Comparison of ENCODE assay signal across 27 mouse cellular contexts in the genomic region with DNA sequence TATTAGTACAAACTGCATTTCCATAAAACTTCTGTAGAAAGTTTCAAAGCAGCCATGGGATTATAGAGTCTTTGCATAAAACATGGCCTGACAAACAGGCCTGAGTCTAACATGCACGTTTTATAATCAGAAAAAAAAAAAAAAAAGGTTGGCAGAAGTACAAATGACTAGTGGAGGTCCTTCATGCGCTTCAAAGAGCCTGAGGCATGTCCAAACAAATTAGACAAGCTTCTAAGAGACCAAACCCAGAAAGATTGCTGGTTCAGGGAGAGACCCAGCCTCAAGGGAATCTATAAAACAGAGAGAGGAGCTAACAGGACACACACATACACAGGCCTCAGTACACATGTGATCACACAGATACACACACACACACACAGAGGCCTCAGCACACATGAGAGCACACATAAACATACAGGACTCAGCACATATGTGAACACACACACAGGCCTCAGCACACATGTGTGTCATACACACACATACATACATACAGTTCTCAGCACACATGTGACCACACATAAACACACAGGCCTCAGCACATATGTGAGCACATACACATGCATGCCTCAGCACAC. TPM values are rescaled to one million over a fixed set of nuclear protein-coding genes. Genes with fewer than 3 reads are reported as not detected.
A peak's percentile ranks its signal among the peaks of the same experiment; 100 is the strongest.
DNase-seq lines count a peak whose midpoint lies in the region; ATAC-seq and TF ChIP-seq lines count a peak whose summit lies in the region.
"Had no signal": no experiment of that assay in that cellular context is flagged by ENCODE, and none has a peak within 500 bp of the region (broad histone marks: within the 10 kb centered on the region; RNA-seq: fewer than 3 reads in every experiment).

No protein-coding gene starts in this region.

- H3K4me2 ChIP-seq in hindbrain, postnatal 0 days (ENCODE audit: low read depth, low read length) = no peak overlapping the region
- no peak overlapping the region for H3K4me2 ChIP-seq in midbrain, embryonic 14.5 days (ENCODE audit: low read length)
- no peak overlapping the region for H3K4me2 ChIP-seq in midbrain, embryonic 11.5 days
- no peak overlapping the region for H3K4me2 ChIP-seq in embryonic facial prominence, embryonic 14.5 days (ENCODE audit: low read depth, low read length)
- H3K4me2 ChIP-seq: forebrain, embryonic 13.5 days; intestine, embryonic 15.5 days; neural tube, embryonic 15.5 days had no signal

- DNase-seq in hindbrain, postnatal 0 days (ENCODE audit: low spot score) = peak; percentile 30
- no peak for DNase-seq in hindbrain, embryonic 10.5 days (ENCODE audit: low spot score)
- DNase-seq in midbrain, embryonic 14.5 days = peak; percentile 29
- DNase-seq in midbrain, embryonic 11.5 days (ENCODE audit: low spot score, missing footprints) = no peak
- DNase-seq in Muller cell, postnatal 12 days (ENCODE audit: inconsistent ontology term) = peak; percentile 56
- DNase-seq in embryonic facial prominence, embryonic 14.5 days (ENCODE audit: low spot score) = peak; percentile 37
- DNase-seq: adrenal gland, postnatal 25 days; B cell, adult 2 months; cerebellum, adult 18-20 months; cerebellum, postnatal 10 days; gastrocnemius, postnatal 10 days; heart, postnatal 14 days; kidney, adult 8-10 months; liver; lung, adult 2 months; lung, postnatal 14 days; right cerebral cortex, postnatal 4 days; thymus, adult 18-20 months; thymus, postnatal 25 days had no signal

- 0 out of 2 replicates have a peak, but pooled peaks have one; percentile 45 for ATAC-seq in hindbrain, postnatal 0 days
- ATAC-seq in midbrain, embryonic 14.5 days (ENCODE audit: low FRiP score, low TSS enrichment) = no peak
- no peak for ATAC-seq in midbrain, embryonic 11.5 days (ENCODE audit: low FRiP score)
- ATAC-seq in embryonic facial prominence, embryonic 14.5 days (ENCODE audit: low read depth) = no peak
- no peak for ATAC-seq in monocyte, adult 5-6 weeks (replicated peaks; ENCODE audit: insufficient number of reproducible peaks, low FRiP score, low TSS enrichment, poor library complexity, severe bottlenecking)
- ATAC-seq: forebrain, embryonic 13.5 days; hindbrain, embryonic 16.5 days; intestine, embryonic 15.5 days had no signal

- no peak overlapping the region for H3K4me3 ChIP-seq in hindbrain, postnatal 0 days (ENCODE audit: low read length)
- H3K4me3 ChIP-seq in hindbrain, embryonic 10.5 days = no peak overlapping the region
- no peak overlapping the region for H3K4me3 ChIP-seq in midbrain, embryonic 14.5 days (replicated peaks; ENCODE audit: low read depth, low read length)
- H3K4me3 ChIP-seq in midbrain, embryonic 11.5 days (ENCODE audit: low read depth, low read length) = no peak overlapping the region
- H3K4me3 ChIP-seq in embryonic facial prominence, embryonic 14.5 days (ENCODE audit: low read depth, low read length) = no peak overlapping the region
- H3K4me3 ChIP-seq: forebrain, embryonic 13.5 days; intestine, embryonic 15.5 days; neural tube, embryonic 15.5 days had no signal

- H3K36me3 ChIP-seq in hindbrain, postnatal 0 days (ENCODE audit: insufficient read depth, low read length) = no peaks in the 10 kb centered on the region
- no peaks in the 10 kb centered on the region for H3K36me3 ChIP-seq in hindbrain, embryonic 10.5 days
- no peaks in the 10 kb centered on the region for H3K36me3 ChIP-seq in midbrain, embryonic 14.5 days (ENCODE audit: control insufficient read depth, insufficient read depth, low read length)
- H3K36me3 ChIP-seq in midbrain, embryonic 11.5 days (ENCODE audit: control insufficient read depth, insufficient read depth, low read length) = no peaks in the 10 kb centered on the region
- H3K36me3 ChIP-seq in embryonic facial prominence, embryonic 14.5 days (ENCODE audit: control insufficient read depth, insufficient read depth, low read length) = no peaks in the 10 kb centered on the region
- H3K36me3 ChIP-seq: intestine, embryonic 15.5 days; neural tube, embryonic 15.5 days had no signal

- H3K9me3 ChIP-seq in hindbrain, postnatal 0 days (ENCODE audit: low read length) = 0 out of 2 replicates have a peak, but pooled peaks cover 3% of the 10 kb centered on the region
- peaks cover 6% of the 10 kb centered on the region for H3K9me3 ChIP-seq in hindbrain, embryonic 10.5 days
- H3K9me3 ChIP-seq in midbrain, embryonic 14.5 days (ENCODE audit: control insufficient read depth, low read length) = no peaks in the 10 kb centered on the region
- H3K9me3 ChIP-seq in midbrain, embryonic 11.5 days (ENCODE audit: control insufficient read depth, low read length) = no peaks in the 10 kb centered on the region
- no peaks in the 10 kb centered on the region for H3K9me3 ChIP-seq in embryonic facial prominence, embryonic 14.5 days (ENCODE audit: control insufficient read depth, low read length)
- H3K9me3 ChIP-seq: forebrain, embryonic 13.5 days; intestine, embryonic 15.5 days; neural tube, embryonic 15.5 days had no signal

- 20% methylated on average over 2 of the region's 2 CpGs for WGBS in hindbrain, postnatal 0 days
- 66% methylated on average over 2 of the region's 2 CpGs for WGBS in hindbrain, embryonic 10.5 days
- 15% methylated on average over 2 of the region's 2 CpGs for WGBS in midbrain, embryonic 14.5 days
- WGBS in midbrain, embryonic 11.5 days = 58% methylated on average over 2 of the region's 2 CpGs
- WGBS in embryonic facial prominence, embryonic 14.5 days = 28% methylated on average over 2 of the region's 2 CpGs

- H3K4me1 ChIP-seq in hindbrain, postnatal 0 days (ENCODE audit: insufficient read depth, low read length) = no peaks in the 10 kb centered on the region
- no peaks in the 10 kb centered on the region for H3K4me1 ChIP-seq in hindbrain, embryonic 10.5 days (replicated peaks)
- no peaks in the 10 kb centered on the region for H3K4me1 ChIP-seq in midbrain, embryonic 14.5 days (ENCODE audit: control insufficient read depth, insufficient read depth, low read length)
- no peaks in the 10 kb centered on the region for H3K4me1 ChIP-seq in midbrain, embryonic 11.5 days (ENCODE audit: control insufficient read depth, insufficient read depth, low read length)
- no peaks in the 10 kb centered on the region for H3K4me1 ChIP-seq in embryonic facial prominence, embryonic 14.5 days (ENCODE audit: control insufficient read depth, insufficient read depth, low read length)
- H3K4me1 ChIP-seq: forebrain, embryonic 13.5 days; intestine, embryonic 15.5 days; neural tube, embryonic 15.5 days had no signal

- no peak overlapping the region for H3K9ac ChIP-seq in hindbrain, postnatal 0 days (replicated peaks; ENCODE audit: low read length)
- no peak overlapping the region for H3K9ac ChIP-seq in midbrain, embryonic 14.5 days (replicated peaks; ENCODE audit: low read length)
- no peak overlapping the region for H3K9ac ChIP-seq in midbrain, embryonic 11.5 days (ENCODE audit: low read length)
- H3K9ac ChIP-seq in embryonic facial prominence, embryonic 14.5 days (ENCODE audit: low read depth, low read length) = no peak overlapping the region
- H3K9ac ChIP-seq: forebrain, embryonic 13.5 days; intestine, embryonic 15.5 days; liver, embryonic 14.5 days; neural tube, embryonic 15.5 days had no signal

- TF ChIP-seq CTCF in hindbrain, postnatal 0 days (IDR thresholded peaks at IDR 0.05; ENCODE audit: low read depth) = no peak

- no peaks in the 10 kb centered on the region for H3K27me3 ChIP-seq in hindbrain, postnatal 0 days (ENCODE audit: insufficient read depth, low read length)
- no peaks in the 10 kb centered on the region for H3K27me3 ChIP-seq in hindbrain, embryonic 10.5 days (ENCODE audit: insufficient read depth, poor library complexity, severe bottlenecking)
- no peaks in the 10 kb centered on the region for H3K27me3 ChIP-seq in midbrain, embryonic 14.5 days (ENCODE audit: control insufficient read depth, insufficient read depth, low read length)
- H3K27me3 ChIP-seq in midbrain, embryonic 11.5 days (ENCODE audit: control insufficient read depth, insufficient read depth, low read length) = no peaks in the 10 kb centered on the region
- H3K27me3 ChIP-seq in embryonic facial prominence, embryonic 14.5 days (replicated peaks; ENCODE audit: control insufficient read depth, insufficient read depth, low read length) = no peaks in the 10 kb centered on the region
- H3K27me3 ChIP-seq: forebrain, embryonic 13.5 days; intestine, embryonic 15.5 days; neural tube, embryonic 15.5 days had no signal

- H3K27ac ChIP-seq in hindbrain, postnatal 0 days = no peak overlapping the region
- no peak overlapping the region for H3K27ac ChIP-seq in hindbrain, embryonic 10.5 days
- no peak overlapping the region for H3K27ac ChIP-seq in midbrain, embryonic 14.5 days (replicated peaks; ENCODE audit: low read depth, low read length)
- H3K27ac ChIP-seq in midbrain, embryonic 11.5 days (ENCODE audit: low read depth, low read length) = no peak overlapping the region
- no peak overlapping the region for H3K27ac ChIP-seq in embryonic facial prominence, embryonic 14.5 days (replicated peaks; ENCODE audit: low read depth, low read length)
- H3K27ac ChIP-seq: forebrain, embryonic 13.5 days; intestine, embryonic 15.5 days; kidney, postnatal 0 days; liver, embryonic 14.5 days; neural tube, embryonic 15.5 days; stomach, postnatal 0 days had no signal

RNA-seq across cellular contexts. Expression of gene Gnaq, which starts 57.0 kb away (rescaled TPM):
- total RNA-seq in hindbrain, postnatal 0 days (2014; rRNA removed) = 101 and 103 TPM in 2 replicates
- polyA plus RNA-seq in hindbrain, postnatal 0 days (2015; fragmentation: Nextera tagmentation; extraction: Ambion mirVana) = 75.1 and 85.7 TPM in 2 replicates
- 23.1 and 26.7 TPM in 2 replicates for polyA plus RNA-seq in hindbrain, embryonic 10.5 days (2016; fragmentation: Nextera tagmentation; extraction: Ambion mirVana)
- 52.7 and 86.7 TPM in 2 replicates for polyA plus RNA-seq in midbrain, embryonic 14.5 days (2014; fragmentation: Nextera tagmentation; extraction: Ambion mirVana)
- polyA plus RNA-seq in midbrain, embryonic 11.5 days (2014; fragmentation: Nextera tagmentation; extraction: Ambion mirVana) = 22.6 and 24.0 TPM in 2 replicates
- 17.5 and 18.3 TPM in 2 replicates for polyA plus RNA-seq in embryonic facial prominence, embryonic 14.5 days (2014; fragmentation: Nextera tagmentation; extraction: Ambion mirVana)
- total RNA-seq in monocyte, adult 5-6 weeks (2017) = 11.8 to 16.7 TPM (median 14.8 TPM) in 3 replicates

Comparison
In these comparisons a context has a peak if more than half of its experiments do, and no peak if none do; other contexts are left out.
1. DNase-seq: peak in hindbrain, postnatal 0 days (single experiment), midbrain, embryonic 14.5 days (single experiment), Muller cell, postnatal 12 days (single experiment) and embryonic facial prominence, embryonic 14.5 days (single experiment); none in hindbrain, embryonic 10.5 days (single experiment) and midbrain, embryonic 11.5 days (single experiment).